Mouse (Mus musculus) hindbrain, embryonic 11.5 days (tissue): ENCODE results near the gene Zfp853. TPM values are rescaled to one million over a fixed set of nuclear protein-coding genes. Genes with fewer than 3 reads are reported as not detected.

Source experiments
- ATAC-seq: fragments of 200-750 bp; cut with Nextera tagmentation; 2 replicates; pipeline ENCODE4 v1.8.0; 2017; ENCODE audit warnings: mild to moderate bottlenecking, moderate TSS enrichment, moderate library complexity; ENCODE audit not compliant: low FRiP score
- DNase-seq: peaks from one replicate; pipeline ENCODE4 v3.0.0-alpha.2; 2015; ENCODE audit warnings: low spot score
- H3K27ac ChIP-seq: fragments of 300-500 bp; sonication (generic); 2 replicates; pipeline ENCODE4 v1.5.1; 2014; ENCODE audit warnings: mild to moderate bottlenecking, low read depth, low read length
- H3K27me3 ChIP-seq: fragments of 300-500 bp; sonication (generic); 2 replicates; pipeline ENCODE4 v1.6.1; 2014; ENCODE audit warnings: mild to moderate bottlenecking, low read length, moderate library complexity, mixed read lengths; ENCODE audit not compliant: control insufficient read depth, insufficient read depth
- H3K36me3 ChIP-seq: fragments of 300-500 bp; sonication (generic); 2 replicates; pipeline ENCODE4 v1.6.1; 2014; ENCODE audit warnings: mild to moderate bottlenecking, low read length, moderate library complexity, mixed read lengths; ENCODE audit not compliant: control insufficient read depth, insufficient read depth
- H3K4me1 ChIP-seq: fragments of 300-500 bp; sonication (generic); replicated peaks from 2 replicates; pipeline ENCODE4 v1.6.1; 2014; ENCODE audit warnings: low read length, mixed read lengths; ENCODE audit not compliant: control insufficient read depth, insufficient read depth
- H3K4me2 ChIP-seq: fragments of 300-500 bp; sonication (generic); replicated peaks from 2 replicates; pipeline ENCODE4 v1.6.1; 2014; ENCODE audit warnings: mild to moderate bottlenecking, low read depth, low read length
- H3K4me3 ChIP-seq: fragments of 300-500 bp; sonication (generic); 2 replicates; pipeline ENCODE4 v1.5.1; 2014; ENCODE audit warnings: low read depth, low read length
- H3K9ac ChIP-seq: fragments of 300-500 bp; sonication (generic); 2 replicates; pipeline ENCODE4 v1.6.1; 2014; ENCODE audit warnings: low read depth, low read length
- H3K9me3 ChIP-seq: fragments of 300-500 bp; sonication (generic); 2 replicates; pipeline ENCODE4 v1.6.1; 2016; ENCODE audit warnings: low read length; ENCODE audit not compliant: control insufficient read depth
- WGBS: fragments of 180-500 bp; shearing (Covaris S2); extraction: QIAGEN DNeasy Blood & Tissue Kit; methylation state at CpG from one replicate; pipeline ENCODE4 v1.1.7; 2014; 5-methylcytosine and 5-hydroxymethylcytosine counted together
- polyA plus RNA-seq: library from polyadenylated mRNA; unstranded; fragments of >200 nt; fragmentation: Nextera tagmentation; extraction: Ambion mirVana; gene quantifications from 2 replicates; pipeline ENCODE4 v1.2.1, GENCODE M21; 2014

The Zfp853 gene
- polyA plus RNA-seq, 1 experiment from 2014 or later: not detected

DNA sequence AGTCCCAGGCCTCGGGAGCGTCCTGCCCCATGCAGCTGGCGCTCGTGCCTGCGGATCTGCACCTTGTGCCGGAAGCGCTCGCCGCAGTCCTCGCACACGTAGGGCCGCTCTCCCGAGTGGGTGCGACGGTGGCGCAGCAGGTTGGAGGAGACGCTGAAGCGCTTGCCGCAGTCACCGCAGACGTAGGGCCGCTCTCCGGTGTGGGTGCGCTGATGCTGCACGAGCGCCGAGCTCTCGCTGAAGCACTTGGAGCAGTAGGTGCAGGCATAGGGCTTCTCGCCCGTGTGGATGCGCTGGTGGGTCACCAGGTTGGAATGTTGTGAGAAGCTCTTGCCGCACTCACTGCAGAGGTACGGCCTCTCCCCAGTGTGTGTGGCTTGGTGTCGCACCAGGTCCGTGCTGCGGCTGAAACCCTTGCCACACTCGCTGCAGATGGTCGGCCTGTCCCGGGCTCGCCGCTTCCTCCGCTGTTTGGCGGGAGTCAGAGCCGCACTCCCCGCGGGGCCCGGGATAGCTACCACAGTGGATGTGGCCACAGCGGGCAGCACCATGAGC is 5.6 kb downstream of the Zfp853 start:
- no peak for ATAC-seq
- Histone ChIP-seq H3K4me1 (peaks cover 5% of the 10 kb centered on the region), H3K9me3 (no peaks in the 10 kb centered on the region), H3K9ac (no peak overlapping the region; the same call in 1 of the 2 replicates), H3K4me3 (peak overlapping the region; percentile 26), H3K27ac (no peak overlapping the region), H3K36me3 (no peaks in the 10 kb centered on the region), H3K4me2 (peak overlapping the region; percentile 44), H3K27me3 (peaks cover 47% of the 10 kb centered on the region)
- 1% methylated on average over 47 of the region's 48 CpGs for WGBS
- DNase-seq: peak; percentile 46

- peaks cover 5% of the 10 kb centered on the region for H3K4me1 ChIP-seq
- no peak overlapping the region for H3K4me2 ChIP-seq
- H3K4me3 ChIP-seq: no peak overlapping the region
- no peak overlapping the region for H3K9ac ChIP-seq
- 26% methylated on average over 6 of the region's 6 CpGs for WGBS
- peaks cover 31% of the 10 kb centered on the region for H3K27me3 ChIP-seq
- ATAC-seq: no peak
- H3K27ac ChIP-seq: no peak overlapping the region
- DNase-seq: no peak
- no peaks in the 10 kb centered on the region for H3K36me3 ChIP-seq
- H3K9me3 ChIP-seq: no peaks in the 10 kb centered on the region
Observed at GRCm38 (mm10) chr5:143284762-143285161, 8.7 kb downstream of the Zfp853 start.

GRCm38 (mm10) chr5:143279247-143279646 is 14.2 kb downstream of the Zfp853 start:
- 46% methylated on average over 10 of the region's 10 CpGs for WGBS
- peaks cover 2% of the 10 kb centered on the region; the same call in 1 of the 2 replicates for H3K27me3 ChIP-seq
- H3K36me3 ChIP-seq: no peaks in the 10 kb centered on the region
- no peaks in the 10 kb centered on the region for H3K9me3 ChIP-seq
- ATAC-seq (no peak), DNase-seq (no peak)
- H3K4me3 ChIP-seq: no peak overlapping the region
- H3K27ac ChIP-seq: no peak overlapping the region
- no peaks in the 10 kb centered on the region for H3K4me1 ChIP-seq
- no peak overlapping the region for H3K4me2 ChIP-seq
- no peak overlapping the region for H3K9ac ChIP-seq

DNA sequence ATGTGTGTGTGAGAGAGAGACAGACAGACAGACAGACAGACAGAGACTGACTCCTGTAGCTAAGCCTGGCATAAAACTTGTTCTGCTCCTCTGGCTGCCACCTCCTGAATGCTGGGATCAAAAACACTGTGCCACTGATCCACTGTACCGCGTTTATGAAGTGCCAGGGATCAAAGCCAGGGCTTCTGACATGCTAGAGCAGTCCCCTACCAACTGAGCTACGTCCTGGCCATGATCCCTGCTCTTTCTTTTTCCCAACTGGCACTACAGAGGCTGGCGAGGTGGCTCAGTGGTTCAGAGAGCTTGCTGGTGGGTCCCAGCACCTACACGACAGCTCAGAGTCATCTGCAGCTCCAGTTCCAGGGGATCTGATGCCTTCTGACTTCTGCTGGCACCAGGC is 17.7 kb downstream of the Zfp853 start:
- H3K9me3 ChIP-seq: no peaks in the 10 kb centered on the region
- H3K9ac ChIP-seq: no peak overlapping the region
- 60% methylated on average over 5 of the region's 5 CpGs for WGBS
- no peak overlapping the region for H3K4me3 ChIP-seq
- peaks cover under 1% of the 10 kb centered on the region; the same call in 1 of the 2 replicates for H3K27me3 ChIP-seq
- no peak overlapping the region for H3K27ac ChIP-seq
- ATAC-seq: no peak
- H3K36me3 ChIP-seq: no peaks in the 10 kb centered on the region
- no peak overlapping the region for H3K4me2 ChIP-seq
- no peak for DNase-seq
- no peaks in the 10 kb centered on the region for H3K4me1 ChIP-seq

- Histone ChIP-seq H3K36me3 (no peaks in the 10 kb centered on the region), H3K27ac (no peak overlapping the region), H3K4me3 (no peak overlapping the region), H3K9me3 (no peaks in the 10 kb centered on the region), H3K9ac (no peak overlapping the region), H3K4me2 (no peak overlapping the region), H3K4me1 (peaks cover 8% of the 10 kb centered on the region; the same call in 1 of the 2 replicates), H3K27me3 (no peaks in the 10 kb centered on the region; the same call in 1 of the 2 replicates)
- 92% methylated on average over 16 of the region's 16 CpGs for WGBS
- DNase-seq (no peak), ATAC-seq (no peak)
Observed at GRCm38 (mm10) chr5:143272540-143273330, 20.7 kb downstream of the Zfp853 start.

DNA sequence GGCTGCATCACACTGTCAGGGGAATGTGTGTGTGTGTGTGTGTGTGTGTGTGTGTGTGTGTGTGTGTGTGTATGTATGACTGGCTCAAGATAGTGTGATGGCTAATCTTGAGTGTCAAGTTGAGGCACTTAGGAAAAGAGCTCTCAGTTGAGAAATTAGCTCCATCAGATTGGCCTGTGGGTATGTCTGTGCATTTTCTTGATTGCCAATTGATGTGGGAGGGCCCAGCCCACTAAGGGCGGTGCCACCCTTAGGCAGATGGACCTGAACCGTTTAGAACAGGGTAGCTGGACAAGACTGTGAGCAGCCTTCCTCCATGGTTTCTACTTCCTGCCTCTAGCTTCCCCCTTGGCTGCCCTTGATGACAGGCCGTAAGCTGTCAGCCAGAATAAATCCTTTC is 21.3 kb downstream of the Zfp853 start:
- no peak overlapping the region for H3K4me3 ChIP-seq
- no peak overlapping the region for H3K9ac ChIP-seq
- no peaks in the 10 kb centered on the region; the same call in 1 of the 2 replicates for H3K27me3 ChIP-seq
- H3K4me1 ChIP-seq: peaks cover 8% of the 10 kb centered on the region; the same call in 1 of the 2 replicates
- DNase-seq (no peak), ATAC-seq (no peak)
- H3K9me3 ChIP-seq: no peaks in the 10 kb centered on the region
- H3K36me3 ChIP-seq: no peaks in the 10 kb centered on the region
- WGBS: 86% methylated on average over 3 of the region's 3 CpGs
- H3K27ac ChIP-seq: no peak overlapping the region
- no peak overlapping the region for H3K4me2 ChIP-seq

DNA sequence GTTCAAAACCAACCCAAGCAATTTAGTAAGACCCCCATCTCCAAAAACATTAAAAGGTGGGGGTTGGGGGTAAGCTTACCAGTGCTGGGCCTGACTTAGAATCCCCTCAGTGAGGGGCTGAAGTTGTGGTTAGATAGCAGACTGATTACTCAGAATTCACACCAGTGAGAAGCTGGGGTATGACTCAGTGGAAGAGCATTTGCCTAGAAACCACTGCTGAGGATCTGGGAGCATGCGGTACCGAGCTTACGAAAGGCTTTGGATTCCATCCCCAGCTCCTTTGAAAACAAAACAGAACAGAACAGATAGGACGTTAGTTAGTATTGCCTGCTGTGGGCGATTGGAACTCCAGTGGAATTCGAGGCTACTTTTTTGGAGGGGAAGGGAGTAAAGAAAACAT is 21.8 kb downstream of the Zfp853 start:
- Histone ChIP-seq H3K36me3 (no peaks in the 10 kb centered on the region), H3K27ac (no peak overlapping the region), H3K9ac (no peak overlapping the region), H3K4me2 (no peak overlapping the region), H3K9me3 (no peaks in the 10 kb centered on the region), H3K27me3 (no peaks in the 10 kb centered on the region; the same call in 1 of the 2 replicates), H3K4me1 (peaks cover 8% of the 10 kb centered on the region; the same call in 1 of the 2 replicates), H3K4me3 (no peak overlapping the region)
- DNase-seq: no peak
- no peak for ATAC-seq
- WGBS: 89% methylated on average over 6 of the region's 6 CpGs

DNA sequence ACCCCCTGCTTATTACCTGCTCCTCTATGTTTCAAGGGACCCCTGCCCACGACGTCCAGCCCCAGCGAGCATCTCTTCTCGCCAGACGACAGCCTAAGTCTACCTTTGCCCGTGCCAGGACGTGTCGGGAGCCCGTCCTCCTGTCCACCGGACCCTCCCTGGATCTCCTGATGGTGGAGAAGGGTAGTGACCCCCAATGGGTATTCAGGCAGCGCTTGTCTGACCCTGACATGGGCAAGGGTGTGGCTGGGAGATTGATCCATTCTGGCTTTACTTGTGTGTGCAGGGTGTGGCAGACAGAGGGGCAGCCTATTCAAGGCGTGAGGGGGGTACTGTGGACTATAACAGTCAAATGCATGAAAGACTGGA is 23.3 kb downstream of the Zfp853 start:
- H3K4me3 ChIP-seq: peak overlapping the region; percentile 83
- H3K36me3 ChIP-seq: no peaks in the 10 kb centered on the region
- H3K27ac ChIP-seq: no peak overlapping the region
- peaks cover 8% of the 10 kb centered on the region; the same call in 1 of the 2 replicates for H3K4me1 ChIP-seq
- DNase-seq: no peak
- H3K4me2 ChIP-seq: peak overlapping the region; percentile 95
- ATAC-seq: peak; percentile 61; the same call in 1 of the 2 replicates
- peak overlapping the region; percentile 98 for H3K9ac ChIP-seq
- H3K27me3 ChIP-seq: no peaks in the 10 kb centered on the region
- H3K9me3 ChIP-seq: no peaks in the 10 kb centered on the region
- 6% methylated on average over 12 of the region's 12 CpGs for WGBS
